Comparison of ENCODE assay signal across 8 mouse cellular contexts in genomic region chr14:44989017-44989721, GRCm38 (mm10). TPM values are rescaled to one million over a fixed set of nuclear protein-coding genes. Genes with fewer than 3 reads are reported as not detected.
DNase-seq lines count a peak whose midpoint lies in the region; ATAC-seq and TF ChIP-seq lines count a peak whose summit lies in the region.

No protein-coding gene starts in this region.

- peaks cover 12% of the 10 kb centered on the region; the same call in 1 of the 2 replicates for H3K4me1 ChIP-seq in kidney, embryonic 16.5 days (ENCODE audit: insufficient read depth, low read length)
- H3K4me1 ChIP-seq in G1E (ENCODE audit: insufficient read depth, low read depth, low read length) = no peaks in the 10 kb centered on the region
- H3K4me1 ChIP-seq in embryonic facial prominence, embryonic 11.5 days (ENCODE audit: control insufficient read depth, insufficient read depth, low read length) = no peaks in the 10 kb centered on the region
- H3K4me1 ChIP-seq in hindbrain, embryonic 12.5 days = peaks cover 9% of the 10 kb centered on the region
- H3K4me1 ChIP-seq in small intestine, adult 2 months (ENCODE audit: control insufficient read depth, insufficient read depth, insufficient read length, low read length) = peaks cover 8% of the 10 kb centered on the region

- H3K9me3 ChIP-seq in kidney, embryonic 16.5 days (ENCODE audit: low read length) = no peaks in the 10 kb centered on the region
- H3K9me3 ChIP-seq in G1E (replicated peaks) = no peaks in the 10 kb centered on the region
- H3K9me3 ChIP-seq in embryonic facial prominence, embryonic 11.5 days (replicated peaks; ENCODE audit: control insufficient read depth, low read length) = no peaks in the 10 kb centered on the region
- H3K9me3 ChIP-seq in hindbrain, embryonic 12.5 days (replicated peaks) = no peaks in the 10 kb centered on the region

- H3K36me3 ChIP-seq in kidney, embryonic 16.5 days (ENCODE audit: insufficient read depth, low read length) = no peaks in the 10 kb centered on the region
- H3K36me3 ChIP-seq in G1E (replicated peaks) = no peaks in the 10 kb centered on the region
- no peaks in the 10 kb centered on the region for H3K36me3 ChIP-seq in embryonic facial prominence, embryonic 11.5 days (replicated peaks; ENCODE audit: control insufficient read depth, insufficient read depth, low read depth, low read length)
- H3K36me3 ChIP-seq in hindbrain, embryonic 12.5 days = no peaks in the 10 kb centered on the region
- no peaks in the 10 kb centered on the region for H3K36me3 ChIP-seq in small intestine, adult 2 months (ENCODE audit: control insufficient read depth, insufficient read depth, low read length)

- TF ChIP-seq POLR2A in small intestine, adult 2 months (IDR thresholded peaks at IDR 0.05; ENCODE audit: low read depth, low read length) = no peak; the same call in 1 of the 2 replicates

- DNase-seq in kidney, adult 8-10 months = no peak
- no peak for DNase-seq in G1E (ENCODE audit: low spot score)
- DNase-seq in embryonic facial prominence, embryonic 11.5 days (ENCODE audit: low spot score) = peak; percentile 22
- DNase-seq in lung, postnatal 4 days = peak; percentile 16 to 33
- DNase-seq in spleen, postnatal 14 days (ENCODE audit: low spot score in 2 of 2) = no peak

- peak; percentile 44; the same call in 1 of the 2 replicates for ATAC-seq in kidney, embryonic 16.5 days (ENCODE audit: low FRiP score, low TSS enrichment)
- no peak for ATAC-seq in G1E (ENCODE audit: extremely low read depth, insufficient number of reproducible peaks, low FRiP score, poor library complexity, severe bottlenecking)
- ATAC-seq in embryonic facial prominence, embryonic 11.5 days (replicated peaks; ENCODE audit: insufficient number of reproducible peaks, low FRiP score, low TSS enrichment, low read depth) = peak; percentile 36; the same call in 1 of the 2 replicates
- ATAC-seq in hindbrain, embryonic 12.5 days (ENCODE audit: low FRiP score) = peak; percentile 63

- peaks cover 17% of the 10 kb centered on the region for H3K27me3 ChIP-seq in kidney, embryonic 16.5 days (ENCODE audit: insufficient read depth, low read length)
- H3K27me3 ChIP-seq in G1E (ENCODE audit: insufficient read depth, low read length) = no peaks in the 10 kb centered on the region; the same call in 1 of the 2 replicates
- peaks cover 9% of the 10 kb centered on the region for H3K27me3 ChIP-seq in embryonic facial prominence, embryonic 11.5 days (ENCODE audit: control insufficient read depth, insufficient read depth, low read length)
- peaks cover 25% of the 10 kb centered on the region for H3K27me3 ChIP-seq in hindbrain, embryonic 12.5 days
- peaks cover 2% of the 10 kb centered on the region; the same call in 1 of the 2 replicates for H3K27me3 ChIP-seq in small intestine, adult 2 months (ENCODE audit: control insufficient read depth, insufficient read depth, low read length)

- TF ChIP-seq CTCF in G1E (IDR thresholded peaks at IDR 0.05; ENCODE audit: low read depth, low read length) = no peak
- TF ChIP-seq CTCF in small intestine, adult 2 months (IDR thresholded peaks at IDR 0.05; ENCODE audit: extremely low read depth, insufficient read length, insufficient replicate concordance, low read depth, low read length) = no peak

- peak overlapping the region; percentile 52 for H3K4me3 ChIP-seq in kidney, embryonic 16.5 days (ENCODE audit: low read length)
- 0 out of 2 replicates have a peak overlapping the region, but pooled peaks have one; percentile 12 for H3K4me3 ChIP-seq in G1E (ENCODE audit: low read depth, low read length)
- peak overlapping the region; percentile 38 for H3K4me3 ChIP-seq in embryonic facial prominence, embryonic 11.5 days (ENCODE audit: low read depth, low read length)
- peak overlapping the region; percentile 46 for H3K4me3 ChIP-seq in hindbrain, embryonic 12.5 days
- H3K4me3 ChIP-seq in small intestine, adult 2 months (ENCODE audit: low read depth, low read length) = peak overlapping the region; percentile 72

- no peak overlapping the region for H3K27ac ChIP-seq in kidney, embryonic 16.5 days (ENCODE audit: low read length)
- H3K27ac ChIP-seq in embryonic facial prominence, embryonic 11.5 days (replicated peaks; ENCODE audit: low read depth, low read length) = no peak overlapping the region
- no peak overlapping the region for H3K27ac ChIP-seq in hindbrain, embryonic 12.5 days
- peak overlapping the region; percentile 54 for H3K27ac ChIP-seq in small intestine, adult 2 months (ENCODE audit: insufficient read depth, low read depth, low read length)

- peak overlapping the region; percentile 51 for H3K9ac ChIP-seq in kidney, embryonic 16.5 days (replicated peaks; ENCODE audit: low read length)
- H3K9ac ChIP-seq in embryonic facial prominence, embryonic 11.5 days (replicated peaks; ENCODE audit: low read length) = peak overlapping the region; percentile 32; the same call in 1 of the 2 replicates
- H3K9ac ChIP-seq in hindbrain, embryonic 12.5 days = peak overlapping the region; percentile 43; the same call in 1 of the 2 replicates

- 2% methylated on average over 45 of the region's 45 CpGs for WGBS in kidney, embryonic 16.5 days
- 2% methylated on average over 45 of the region's 45 CpGs for whole genome bisulfite sequencing in embryonic facial prominence, embryonic 11.5 days
- WGBS in hindbrain, embryonic 12.5 days = 3% methylated on average over 45 of the region's 45 CpGs
- 2% methylated on average over 45 of the region's 45 CpGs for WGBS in small intestine, adult 2 months

- peak overlapping the region; percentile 86 for H3K4me2 ChIP-seq in kidney, embryonic 16.5 days (replicated peaks; ENCODE audit: low read depth, low read length)
- H3K4me2 ChIP-seq in embryonic facial prominence, embryonic 11.5 days (ENCODE audit: low read depth, low read length) = peak overlapping the region; percentile 82
- peak overlapping the region; percentile 94 for H3K4me2 ChIP-seq in hindbrain, embryonic 12.5 days (replicated peaks)

RNA-seq across cellular contexts. Expression of gene Ptger2, which starts 1.2 kb away (rescaled TPM):
- 0.48 and 0.91 TPM in 2 replicates for polyA plus RNA-seq in kidney, embryonic 16.5 days (2015; fragmentation: Nextera tagmentation; extraction: Ambion mirVana)
- total RNA-seq in G1E (2014; fragmentation: Nextera tagmentation) (not detected in 2 replicates), G1E (2017) (0.06 and 0.22 TPM in 2 replicates)
- polyA plus RNA-seq in G1E (2012) = not detected in 2 replicates
- 0.29 and 0.56 TPM in 2 replicates for polyA plus RNA-seq in embryonic facial prominence, embryonic 11.5 days (2014; fragmentation: Nextera tagmentation; extraction: Ambion mirVana)
- polyA plus RNA-seq in hindbrain, embryonic 12.5 days (2016; fragmentation: Nextera tagmentation; extraction: Ambion mirVana) = 0.10 and 0.27 TPM in 2 replicates
- polyA plus RNA-seq in small intestine, adult 2 months (2012; rRNA removed) = 1.7 and 2.8 TPM in 2 replicates

Comparison
In these comparisons a context has a peak if more than half of its experiments do, and no peak if none do; other contexts are left out.
1. H3K4me3 ChIP-seq: peak in every context shown above with its lines; median percentile 72 in small intestine, adult 2 months; 52 in kidney, embryonic 16.5 days; 46 in hindbrain, embryonic 12.5 days; 38 in embryonic facial prominence, embryonic 11.5 days; 12 in G1E.
2. DNase-seq: peak in embryonic facial prominence, embryonic 11.5 days (single experiment) and lung, postnatal 4 days (2 of 2); none in kidney, adult 8-10 months (0 of 2), G1E (single experiment) and spleen, postnatal 14 days (0 of 2).
3. Peak in every context shown above with its lines, with median percentiles within 50 percentile points of each other: H3K4me2 ChIP-seq and H3K9ac ChIP-seq.